Mouse (Mus musculus): Measurements from ENCODE around the gene Dctn1. TPM values are rescaled to one million over a fixed set of nuclear protein-coding genes. Genes with fewer than 3 reads are reported as not detected.

Dctn1 gene
- total RNA-seq, 2 experiments from 2014 or later: 127 to 132 TPM

DNA sequence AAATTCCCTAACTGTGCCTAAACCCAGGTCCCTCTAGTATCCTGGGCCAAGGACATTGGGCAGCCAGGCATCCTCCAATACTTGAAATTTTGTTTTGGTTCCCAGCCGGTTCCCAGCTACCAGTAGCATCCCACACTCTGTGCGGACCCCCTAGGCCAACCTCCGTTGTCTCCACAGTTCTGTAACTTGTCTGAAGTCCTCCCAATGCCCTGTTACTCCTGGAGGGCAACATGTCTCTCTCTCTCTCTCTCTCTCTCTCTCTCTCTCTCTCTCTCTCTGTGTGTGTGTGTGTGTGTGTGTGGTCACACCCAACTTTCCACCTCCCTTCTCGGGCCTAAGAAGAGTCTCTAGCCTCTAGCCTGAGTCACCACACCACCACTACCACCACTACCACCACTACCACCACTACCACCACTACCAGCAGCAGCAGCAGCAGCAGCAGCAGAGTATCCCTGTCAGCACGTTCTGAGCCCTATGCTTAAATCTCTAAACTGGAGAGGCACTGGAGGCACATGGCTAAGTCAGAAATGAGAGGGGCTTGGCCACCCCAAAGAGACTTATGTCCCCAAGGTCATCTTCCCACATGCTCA lies 29.3 kb upstream of the Dctn1 start:
- no peak for DNase-seq

DNA sequence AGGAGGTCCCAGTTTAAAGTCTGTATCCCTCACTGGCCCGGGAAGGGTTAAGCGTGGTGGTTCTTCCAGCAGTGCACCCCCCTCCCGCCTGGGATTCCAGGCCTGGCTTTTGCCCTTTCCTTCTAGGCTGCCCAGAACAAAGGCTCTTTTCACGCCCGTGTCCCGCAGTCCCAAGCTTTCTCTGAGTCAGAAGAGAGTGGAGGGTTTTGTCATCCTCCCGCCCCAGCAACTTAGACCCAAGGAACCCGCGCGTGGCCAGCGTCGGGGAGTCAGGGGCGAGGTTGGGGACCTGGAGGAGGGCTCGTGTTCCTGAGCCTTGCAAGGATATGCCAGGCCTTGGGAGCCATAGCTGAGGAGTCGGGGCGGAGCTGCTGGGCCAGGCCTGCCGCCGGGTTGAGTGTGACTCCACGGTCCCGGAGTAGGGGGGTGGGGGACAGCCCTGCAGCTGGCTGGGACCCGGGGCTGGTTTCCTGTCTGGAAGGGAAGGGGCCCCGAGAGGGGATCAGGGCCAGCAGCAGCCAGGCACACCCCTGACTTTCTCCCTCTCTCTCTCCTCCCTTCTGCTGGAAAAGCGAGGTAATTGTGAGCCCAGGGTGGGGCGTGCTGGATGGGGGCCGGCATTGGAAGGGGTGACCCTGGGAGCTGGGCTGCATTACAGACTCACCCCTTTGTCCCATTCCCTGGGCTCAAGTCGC lies 28.7 kb upstream of the Dctn1 start:
- peak; percentile 73 to 86 for DNase-seq

GRCm38 (mm10) chr6:83137576-83137950 lies 28.2 kb upstream of the Dctn1 start:
- DNase-seq: peak; percentile 93 to 97

DNA sequence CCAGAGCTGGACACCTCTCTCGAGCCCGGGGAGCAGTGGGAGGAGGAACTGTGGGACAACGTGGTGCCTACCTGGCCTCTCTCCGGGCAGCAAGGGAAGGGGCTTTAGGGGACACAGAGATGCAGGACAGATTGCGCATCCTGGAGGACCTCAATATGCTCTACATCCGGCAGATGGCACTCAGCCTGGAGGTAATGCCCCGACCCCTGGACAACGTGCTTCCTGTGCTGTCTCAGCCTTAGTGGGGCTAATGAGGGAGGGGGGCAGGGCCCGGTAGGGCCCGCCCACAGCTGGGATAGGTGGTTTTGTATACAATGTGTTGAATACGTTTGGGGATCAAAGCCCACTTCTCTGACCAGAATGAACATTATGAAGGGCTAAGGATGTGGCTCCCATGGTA lies 27.7 kb upstream of the Dctn1 start:
- DNase-seq: no peak

DNA sequence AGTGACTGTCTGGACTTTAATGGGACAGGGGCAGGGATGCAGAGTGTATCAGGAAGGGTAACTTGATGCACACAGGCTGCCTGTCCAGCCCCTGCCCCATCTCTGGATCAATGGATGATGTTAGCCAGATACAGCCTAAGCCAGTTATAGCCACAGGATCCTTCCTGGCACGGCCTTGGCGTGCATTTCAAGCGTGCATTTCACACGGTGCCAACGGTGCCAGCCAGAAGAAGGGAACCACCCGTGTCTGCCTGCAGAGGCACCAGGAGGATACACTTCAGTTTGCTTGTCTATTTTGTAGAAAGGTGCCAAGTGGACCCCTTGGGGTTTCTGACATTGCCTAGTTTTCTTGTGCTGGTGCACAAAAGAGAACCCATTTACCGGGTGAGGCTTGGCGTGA lies 25.7 kb upstream of the Dctn1 start:
- no peak for DNase-seq

DNA sequence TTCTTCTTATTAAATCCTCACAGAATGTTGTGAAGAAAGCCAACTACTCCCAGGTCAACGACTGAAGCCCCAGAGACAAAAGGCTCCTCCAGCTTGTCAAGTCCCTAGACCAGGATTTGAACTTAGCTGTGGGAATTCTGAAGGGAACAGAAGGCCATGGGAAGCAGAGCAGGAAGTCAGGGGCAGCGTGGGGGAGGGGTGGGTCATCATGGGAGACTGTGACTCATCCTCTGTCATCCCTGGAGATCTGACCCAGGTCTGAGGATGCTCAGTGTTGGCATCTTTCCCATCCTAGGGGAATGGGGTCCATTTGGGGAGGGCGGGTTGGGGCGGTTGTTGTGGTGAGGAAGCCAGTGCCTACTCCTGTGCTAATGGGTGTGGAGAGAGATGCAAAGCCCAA lies 24.1 kb upstream of the Dctn1 start:
- no peak for DNase-seq

- DNase-seq: peak in 1 of 2 experiments; percentile 18
These were observed 23.4 kb upstream of the Dctn1 start for GRCm38 (mm10) chr6:83142211-83142731.

DNA sequence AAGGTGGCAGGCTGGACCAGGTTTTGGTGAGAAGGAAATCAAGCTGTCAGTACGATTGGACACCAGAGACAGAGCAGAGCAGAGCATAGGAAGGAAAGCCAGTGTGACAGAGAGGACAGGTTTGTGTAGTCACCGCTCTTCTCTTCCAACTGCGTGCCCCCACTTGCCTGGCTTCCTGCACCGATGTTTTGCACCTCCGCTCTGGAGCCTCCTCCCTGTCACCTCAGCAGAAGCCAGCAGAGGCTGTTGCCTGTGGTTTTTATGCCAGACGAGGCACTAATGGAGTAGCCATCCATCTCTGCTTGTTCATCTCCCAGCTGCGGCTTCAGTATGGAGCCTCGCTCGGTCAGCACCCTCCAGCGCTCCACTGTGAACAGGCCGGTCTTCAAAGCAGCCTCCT lies 22.8 kb upstream of the Dctn1 start:
- no peak for DNase-seq

DNA sequence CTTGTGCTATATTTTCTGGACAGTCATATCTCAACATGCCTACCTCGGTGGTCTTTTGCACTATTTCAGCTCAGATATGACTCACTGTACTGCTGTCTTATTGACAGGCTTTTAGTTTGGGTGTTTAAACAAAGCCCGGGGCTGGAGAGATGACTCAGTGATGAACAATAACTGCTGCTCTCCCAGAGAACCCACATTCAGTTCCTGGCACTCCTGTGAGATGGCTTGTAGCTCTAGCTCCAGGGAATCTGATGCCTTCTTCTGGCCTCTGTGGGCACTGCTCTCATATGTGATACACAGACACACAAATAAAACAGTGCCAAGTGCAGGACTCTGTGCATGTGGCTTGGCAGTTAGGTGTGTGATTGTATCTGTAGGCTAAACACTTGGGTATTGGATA lies 20.5 kb upstream of the Dctn1 start:
- DNase-seq: no peak

GRCm38 (mm10) chr6:83145805-83146204 lies 19.9 kb upstream of the Dctn1 start:
- no peak for DNase-seq

- DNase-seq: peak; percentile 56 to 59
These were observed 18.4 kb upstream of the Dctn1 start for GRCm38 (mm10) chr6:83147280-83147679.

GRCm38 (mm10) chr6:83151721-83152120 lies 14.0 kb upstream of the Dctn1 start:
- DNase-seq: no peak

DNA sequence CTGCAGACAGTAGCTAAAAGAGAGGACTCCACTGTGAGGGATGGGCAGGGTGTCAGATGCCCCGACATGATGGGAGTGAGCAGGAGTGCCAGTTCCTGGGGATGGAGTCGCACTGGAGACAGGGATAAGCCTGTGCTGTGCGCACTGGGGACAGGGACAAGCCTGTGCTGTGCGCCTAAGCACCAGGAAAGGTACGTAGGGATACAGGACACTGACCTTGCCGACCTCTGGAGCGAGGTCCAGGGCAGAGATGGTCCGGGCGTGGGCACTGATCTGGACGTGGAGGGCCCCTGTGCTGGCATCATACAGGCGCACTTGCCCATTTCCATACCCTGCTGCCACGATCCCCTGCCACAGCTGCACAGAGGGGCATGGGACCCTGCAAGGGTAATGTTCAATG lies 12.7 kb upstream of the Dctn1 start:
- DNase-seq: no peak

DNA sequence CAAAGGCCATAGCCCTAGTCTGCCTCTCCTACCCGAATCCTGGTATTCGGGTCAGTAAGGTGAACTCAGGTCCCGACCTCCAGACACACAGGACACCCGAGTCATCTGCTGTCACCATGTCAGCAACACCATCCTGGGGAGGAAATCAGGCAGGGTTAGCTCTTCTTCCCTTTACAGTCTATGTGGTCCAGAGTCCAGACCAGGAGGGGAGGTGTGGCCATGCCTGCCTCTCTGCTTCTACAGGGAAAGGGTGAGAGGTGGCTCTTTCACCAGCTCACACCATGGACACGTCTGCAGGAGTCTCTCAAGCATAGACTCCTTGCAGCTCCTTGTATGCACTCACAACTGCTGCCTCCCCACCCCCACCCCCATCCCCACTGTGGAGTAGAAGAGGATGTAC lies 12.2 kb upstream of the Dctn1 start:
- DNase-seq: no peak

- no peak for DNase-seq
These were observed 10.0 kb upstream of the Dctn1 start for GRCm38 (mm10) chr6:83155552-83156238.

- DNase-seq: peak; percentile 75 to 79
These were observed 9.4 kb upstream of the Dctn1 start, which contains the start of the genes Wdr54 and 1700003E16Rik for GRCm38 (mm10) chr6:83156259-83156684. Wdr54 (minus strand) TSS chr6:83156397. 1700003E16Rik (plus strand) TSS chr6:83156404.

DNA sequence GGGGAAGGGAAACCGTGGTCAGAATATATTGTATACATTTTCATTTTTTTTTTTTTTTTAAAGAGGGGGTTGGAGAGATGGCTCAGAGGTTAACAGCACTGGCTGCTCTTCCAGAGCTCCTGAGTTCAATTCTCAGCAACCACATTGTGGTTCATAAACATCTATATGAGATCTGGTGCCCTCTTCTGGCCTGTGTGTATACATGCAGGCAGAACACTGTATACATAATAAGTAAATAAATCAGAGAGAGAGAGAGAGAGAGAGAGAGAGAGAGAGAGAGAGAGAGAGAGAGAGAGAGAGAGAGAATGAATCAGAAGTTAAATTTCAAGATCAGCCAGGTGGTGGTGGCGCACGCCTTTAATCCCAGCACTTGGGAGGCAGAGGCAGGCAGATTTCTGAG lies 6.3 kb upstream of the Dctn1 start:
- DNase-seq: peak in 1 of 2 experiments; percentile 62

DNA sequence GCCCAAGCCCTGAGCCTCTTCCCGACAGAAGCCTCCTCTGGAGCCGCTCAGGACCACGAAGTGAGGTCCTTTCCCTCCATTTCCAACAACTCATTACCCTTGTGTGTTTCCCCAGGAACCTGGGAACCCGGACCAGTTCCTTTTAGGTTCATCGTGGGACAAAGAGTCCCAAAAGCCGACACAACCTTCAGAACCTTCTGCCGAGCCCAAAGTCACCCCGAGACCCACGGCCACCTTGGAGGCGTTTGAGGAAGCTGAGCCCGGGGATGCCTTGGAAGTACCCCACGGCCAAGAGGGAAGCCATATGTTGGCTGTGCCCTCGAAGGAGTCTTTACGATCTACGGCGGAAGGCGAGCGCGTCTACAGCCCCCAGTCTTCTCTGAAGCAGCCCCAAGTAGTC lies 4.3 kb upstream of the Dctn1 start:
- DNase-seq: no peak

DNA sequence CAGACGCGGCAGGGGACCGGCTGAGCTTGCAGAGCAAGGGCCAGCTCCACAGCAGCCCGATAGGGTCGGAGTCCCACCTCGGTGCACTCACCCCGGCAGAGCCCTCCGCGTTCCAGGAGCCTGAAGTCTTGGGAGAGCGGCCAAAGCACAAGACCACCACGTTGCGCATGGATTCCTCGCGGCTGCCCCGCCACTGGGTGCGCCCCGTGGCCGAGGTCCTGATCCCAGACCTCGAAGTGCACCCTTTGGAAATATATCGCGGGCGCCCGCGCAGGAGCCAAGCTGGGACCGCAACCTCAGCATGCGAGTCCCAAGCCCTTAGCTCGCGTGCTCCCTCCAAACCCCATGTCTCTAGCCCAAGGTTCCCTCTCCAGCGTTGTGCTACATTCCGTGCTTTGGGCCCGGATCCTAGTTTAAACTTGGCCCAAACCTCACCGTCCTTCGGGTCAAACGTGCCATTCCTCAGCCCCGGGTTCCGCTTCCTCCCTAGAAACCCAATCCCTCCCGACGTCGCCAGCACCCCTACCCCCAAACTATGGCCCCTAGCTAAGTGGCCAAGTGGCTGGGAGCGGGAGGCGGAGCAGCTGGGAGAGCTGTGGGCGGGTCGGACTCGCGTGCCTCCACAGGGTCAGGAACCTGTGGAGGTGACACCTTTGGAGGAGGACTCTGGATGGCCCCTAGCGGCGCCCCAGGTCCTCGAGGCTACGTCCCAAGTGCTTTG lies 3.6 kb upstream of the Dctn1 start:
- peak; percentile 53 to 71 for DNase-seq

- peak; percentile 71 to 79 for DNase-seq
These were observed 3.0 kb upstream of the Dctn1 start for GRCm38 (mm10) chr6:83162701-83163100.

DNA sequence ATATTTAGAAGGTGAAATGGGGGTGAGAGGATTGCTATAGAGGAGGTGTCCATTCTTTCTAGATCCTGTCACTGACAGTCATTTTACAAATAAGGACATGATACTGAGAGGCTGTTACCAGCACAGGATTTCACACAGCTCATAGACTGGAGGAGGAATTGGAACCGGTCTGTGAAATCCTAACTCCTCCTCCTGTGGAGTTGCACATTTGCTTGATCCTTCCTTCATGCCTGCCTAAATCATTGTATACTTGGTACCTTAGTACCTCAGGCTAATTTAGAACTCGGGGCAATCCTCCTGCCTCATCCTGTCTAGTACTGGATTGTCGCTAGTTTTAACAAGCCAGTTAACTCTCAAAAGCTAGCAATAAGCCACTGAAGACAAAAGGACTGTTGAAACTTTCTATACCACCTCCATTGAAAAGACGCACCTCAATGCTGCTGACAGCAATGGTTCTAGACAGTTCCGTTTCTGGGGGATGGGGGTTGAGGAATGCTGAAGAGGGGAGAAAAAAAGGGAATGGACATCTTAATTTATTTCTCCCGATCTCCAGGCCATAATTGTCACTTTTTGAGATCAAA lies 604 bp upstream of the Dctn1 start:
- DNase-seq: no peak

- no peak for DNase-seq
These were observed 517 bp downstream of the Dctn1 start for GRCm38 (mm10) chr6:83166243-83166630.

Measured in adrenal gland, postnatal 36 days (tissue).